Mouse (Mus musculus): ENCODE results near the gene Mgst2. TPM values are rescaled to one million over a fixed set of nuclear protein-coding genes. Genes with fewer than 3 reads are reported as not detected.
A peak's percentile ranks its signal among the peaks of the same experiment; 100 is the strongest.

Mgst2 gene
- polyA plus RNA-seq, 1 experiment from 2014 or later, result 1.9 TPM

GRCm38 (mm10) chr3:51708746-51709411 lies 48.7 kb downstream of the Mgst2 start:
- Histone ChIP-seq H3K4me3 (ENCODE audit: low read depth, low read length) (peak overlapping the region; percentile 9; the same call in 1 of the 2 replicates), H3K9me3 (ENCODE audit: low read depth, low read length) (peaks cover 3% of the 10 kb centered on the region; the same call in 1 of the 2 replicates), H3K36me3 (ENCODE audit: insufficient read depth) (no peaks in the 10 kb centered on the region), H3K4me2 (peak overlapping the region; percentile 58), H3K9ac (no peak overlapping the region), H3K4me1 (ENCODE audit: insufficient read depth) (peaks cover 36% of the 10 kb centered on the region), H3K27ac (ENCODE audit: low read depth) (peak overlapping the region; percentile 89), H3K27me3 (ENCODE audit: insufficient read depth, low read length) (no peaks in the 10 kb centered on the region)
- 26% methylated on average over 21 of the region's 21 CpGs for WGBS
- peak; percentile 96 for ATAC-seq (ENCODE audit: insufficient read depth)
- peak; percentile 99 for DNase-seq
- TF ChIP-seq CTCF (IDR thresholded peaks at IDR 0.05; ENCODE audit: low read depth), result no peak

- TF ChIP-seq CTCF (IDR thresholded peaks at IDR 0.05; ENCODE audit: low read depth), result no peak
- ATAC-seq (ENCODE audit: insufficient read depth) (no peak), DNase-seq (peak; percentile 62)
- no peak overlapping the region for H3K4me3 ChIP-seq (ENCODE audit: low read depth, low read length)
- no peaks in the 10 kb centered on the region for H3K36me3 ChIP-seq (ENCODE audit: insufficient read depth)
- WGBS, result 17% methylated on average over 3 of the region's 3 CpGs
- H3K27me3 ChIP-seq (ENCODE audit: insufficient read depth, low read length), result no peaks in the 10 kb centered on the region
- 0 out of 2 replicates have a peak overlapping the region, but pooled peaks have one; percentile 20 for H3K4me2 ChIP-seq
- H3K27ac ChIP-seq (ENCODE audit: low read depth), result peak overlapping the region; percentile 80
- no peaks in the 10 kb centered on the region for H3K9me3 ChIP-seq (ENCODE audit: low read depth, low read length)
- H3K9ac ChIP-seq, result no peak overlapping the region
- H3K4me1 ChIP-seq (ENCODE audit: insufficient read depth), result peaks cover 37% of the 10 kb centered on the region
Measured at GRCm38 (mm10) chr3:51712382-51712781, 52.2 kb downstream of the Mgst2 start.

- ATAC-seq (ENCODE audit: insufficient read depth) (no peak), DNase-seq (peak; percentile 76)
- H3K27ac ChIP-seq (ENCODE audit: low read depth), result peak overlapping the region; percentile 80
- TF ChIP-seq CTCF (IDR thresholded peaks at IDR 0.05; ENCODE audit: low read depth), result no peak
- H3K27me3 ChIP-seq (ENCODE audit: insufficient read depth, low read length), result no peaks in the 10 kb centered on the region
- H3K36me3 ChIP-seq (ENCODE audit: insufficient read depth), result no peaks in the 10 kb centered on the region
- peak overlapping the region; percentile 11 for H3K4me2 ChIP-seq
- no peak overlapping the region for H3K9ac ChIP-seq
- H3K4me1 ChIP-seq (ENCODE audit: insufficient read depth), result peaks cover 38% of the 10 kb centered on the region
- H3K9me3 ChIP-seq (ENCODE audit: low read depth, low read length), result no peaks in the 10 kb centered on the region
- H3K4me3 ChIP-seq (ENCODE audit: low read depth, low read length), result no peak overlapping the region
- WGBS, result 10% methylated on average over 8 of the region's 8 CpGs
Measured at GRCm38 (mm10) chr3:51713233-51713632, 53.1 kb downstream of the Mgst2 start.

GRCm38 (mm10) chr3:51714469-51714868 lies 54.3 kb downstream of the Mgst2 start:
- H3K36me3 ChIP-seq (ENCODE audit: insufficient read depth), result no peaks in the 10 kb centered on the region
- WGBS, result 79% methylated on average over 5 of the region's 5 CpGs
- peaks cover 32% of the 10 kb centered on the region for H3K4me1 ChIP-seq (ENCODE audit: insufficient read depth)
- H3K27me3 ChIP-seq (ENCODE audit: insufficient read depth, low read length), result no peaks in the 10 kb centered on the region
- no peak overlapping the region for H3K4me3 ChIP-seq (ENCODE audit: low read depth, low read length)
- H3K9ac ChIP-seq, result no peak overlapping the region
- H3K4me2 ChIP-seq, result no peak overlapping the region
- H3K27ac ChIP-seq (ENCODE audit: low read depth), result no peak overlapping the region
- no peaks in the 10 kb centered on the region for H3K9me3 ChIP-seq (ENCODE audit: low read depth, low read length)
- ATAC-seq (ENCODE audit: insufficient read depth), result no peak
- DNase-seq, result no peak
- no peak for TF ChIP-seq CTCF (IDR thresholded peaks at IDR 0.05; ENCODE audit: low read depth)

- no peak overlapping the region for H3K4me2 ChIP-seq
- no peak overlapping the region for H3K9ac ChIP-seq
- WGBS, result 48% methylated on average over 3 of the region's 3 CpGs
- H3K27me3 ChIP-seq (ENCODE audit: insufficient read depth, low read length), result no peaks in the 10 kb centered on the region
- no peak overlapping the region for H3K27ac ChIP-seq (ENCODE audit: low read depth)
- ATAC-seq (ENCODE audit: insufficient read depth), result no peak
- no peaks in the 10 kb centered on the region for H3K9me3 ChIP-seq (ENCODE audit: low read depth, low read length)
- peaks cover 26% of the 10 kb centered on the region for H3K4me1 ChIP-seq (ENCODE audit: insufficient read depth)
- H3K36me3 ChIP-seq (ENCODE audit: insufficient read depth), result no peaks in the 10 kb centered on the region
- TF ChIP-seq CTCF (IDR thresholded peaks at IDR 0.05; ENCODE audit: low read depth), result no peak
- H3K4me3 ChIP-seq (ENCODE audit: low read depth, low read length), result no peak overlapping the region
- no peak for DNase-seq
Measured at GRCm38 (mm10) chr3:51717455-51717854, 57.3 kb downstream of the Mgst2 start.

- H3K4me3 ChIP-seq (ENCODE audit: low read depth, low read length), result no peak overlapping the region
- H3K4me1 ChIP-seq (ENCODE audit: insufficient read depth), result peaks cover 23% of the 10 kb centered on the region
- H3K27ac ChIP-seq (ENCODE audit: low read depth), result no peak overlapping the region
- H3K36me3 ChIP-seq (ENCODE audit: insufficient read depth), result no peaks in the 10 kb centered on the region
- no peak overlapping the region for H3K4me2 ChIP-seq
- no peaks in the 10 kb centered on the region for H3K9me3 ChIP-seq (ENCODE audit: low read depth, low read length)
- TF ChIP-seq CTCF (IDR thresholded peaks at IDR 0.05; ENCODE audit: low read depth), result no peak
- no peak for DNase-seq
- ATAC-seq (ENCODE audit: insufficient read depth), result no peak
- H3K9ac ChIP-seq, result no peak overlapping the region
- H3K27me3 ChIP-seq (ENCODE audit: insufficient read depth, low read length), result no peaks in the 10 kb centered on the region
- 61% methylated on average over 4 of the region's 4 CpGs for WGBS
Measured at GRCm38 (mm10) chr3:51717909-51718308, 57.7 kb downstream of the Mgst2 start.

- peak overlapping the region; percentile 48 for H3K27ac ChIP-seq (ENCODE audit: low read depth)
- H3K4me2 ChIP-seq, result no peak overlapping the region
- 51% methylated on average over 3 of the region's 3 CpGs for WGBS
- ATAC-seq (ENCODE audit: insufficient read depth) (peak; percentile 52; the same call in 1 of the 2 replicates), DNase-seq (peak; percentile 79)
- H3K9ac ChIP-seq, result no peak overlapping the region
- H3K4me1 ChIP-seq (ENCODE audit: insufficient read depth), result peaks cover 15% of the 10 kb centered on the region
- no peaks in the 10 kb centered on the region for H3K9me3 ChIP-seq (ENCODE audit: low read depth, low read length)
- no peak for TF ChIP-seq CTCF (IDR thresholded peaks at IDR 0.05; ENCODE audit: low read depth)
- H3K27me3 ChIP-seq (ENCODE audit: insufficient read depth, low read length), result no peaks in the 10 kb centered on the region
- no peaks in the 10 kb centered on the region for H3K36me3 ChIP-seq (ENCODE audit: insufficient read depth)
- no peak overlapping the region for H3K4me3 ChIP-seq (ENCODE audit: low read depth, low read length)
Measured at GRCm38 (mm10) chr3:51719373-51719772, 59.2 kb downstream of the Mgst2 start.

All from lung, embryonic 14.5 days (tissue).